Mouse (Mus musculus) embryonic fibroblast, embryonic 13.5 days (primary cell): Measurements from ENCODE around the gene Crxos. TPM values are rescaled to one million over a fixed set of nuclear protein-coding genes. Genes with fewer than 3 reads are reported as not detected.

Experiments
- H3K27ac ChIP-seq: 2 replicates; pipeline ENCODE4 v1.5.1; 2012; ENCODE audit warnings: low read length, control low read depth, inconsistent platforms; ENCODE audit not compliant: insufficient read depth
- H3K4me1 ChIP-seq: 2 replicates; pipeline ENCODE4 v1.6.1; 2011; ENCODE audit warnings: low read length; ENCODE audit not compliant: control insufficient read depth, insufficient read depth
- H3K4me3 ChIP-seq: 2 replicates; pipeline ENCODE4 v1.5.1; 2011; ENCODE audit warnings: mild to moderate bottlenecking, control low read depth, low read length; ENCODE audit not compliant: insufficient read depth
- CTCF ChIP-seq: IDR thresholded peaks from 2 replicates; pipeline ENCODE4 v1.5.1; 2011; ENCODE audit warnings: mild to moderate bottlenecking, control low read depth, low read length, moderate library complexity, borderline replicate concordance; ENCODE audit not compliant: insufficient read depth
- POLR2A ChIP-seq: IDR thresholded peaks from 2 replicates; pipeline ENCODE4 v1.6.1; 2011; ENCODE audit warnings: low read depth, mild to moderate bottlenecking, control low read depth, low read length, moderate library complexity
- polyA plus RNA-seq: library from polyadenylated mRNA; stranded (reverse); fragments of >200 nt; gene quantifications from 2 replicates; pipeline ENCODE4 v1.2.4, GENCODE M21; 2011; ENCODE audit warnings: low read depth; ENCODE audit not compliant: missing spikeins, insufficient read length

The Crxos gene
- polyA plus RNA-seq, 1 experiment = not detected

DNA sequence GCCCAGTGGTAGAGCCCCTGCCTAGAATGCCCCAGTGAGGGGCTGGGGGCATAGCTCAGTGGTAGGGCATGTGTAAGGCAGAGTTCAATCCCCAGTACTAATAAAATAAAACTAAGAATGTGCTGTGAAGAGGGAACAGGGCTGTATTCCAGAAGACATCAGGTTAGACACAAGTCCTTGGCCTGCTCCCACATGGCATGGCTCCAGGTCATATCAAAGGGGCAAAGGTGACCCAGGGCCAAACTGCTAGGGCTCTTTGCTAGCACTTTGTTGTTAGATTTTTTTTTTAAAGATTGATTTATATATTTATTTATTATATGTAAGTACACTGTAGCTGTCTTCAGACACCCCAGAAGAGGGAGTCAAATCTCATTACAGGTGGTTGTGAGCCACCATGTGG is 36.0 kb downstream of the Crxos start:
- H3K4me1 ChIP-seq = peaks cover 3% of the 10 kb centered on the region
- no peak overlapping the region for H3K27ac ChIP-seq
- H3K4me3 ChIP-seq = no peak overlapping the region
- TF ChIP-seq POLR2A (no peak), CTCF (no peak)

- peak overlapping the region; percentile 73; the same call in 1 of the 2 replicates for H3K4me3 ChIP-seq
- TF ChIP-seq POLR2A (no peak), CTCF (no peak)
Measured at GRCm38 (mm10) chr7:15919947-15920346, 37.5 kb downstream of the Crxos start.

DNA sequence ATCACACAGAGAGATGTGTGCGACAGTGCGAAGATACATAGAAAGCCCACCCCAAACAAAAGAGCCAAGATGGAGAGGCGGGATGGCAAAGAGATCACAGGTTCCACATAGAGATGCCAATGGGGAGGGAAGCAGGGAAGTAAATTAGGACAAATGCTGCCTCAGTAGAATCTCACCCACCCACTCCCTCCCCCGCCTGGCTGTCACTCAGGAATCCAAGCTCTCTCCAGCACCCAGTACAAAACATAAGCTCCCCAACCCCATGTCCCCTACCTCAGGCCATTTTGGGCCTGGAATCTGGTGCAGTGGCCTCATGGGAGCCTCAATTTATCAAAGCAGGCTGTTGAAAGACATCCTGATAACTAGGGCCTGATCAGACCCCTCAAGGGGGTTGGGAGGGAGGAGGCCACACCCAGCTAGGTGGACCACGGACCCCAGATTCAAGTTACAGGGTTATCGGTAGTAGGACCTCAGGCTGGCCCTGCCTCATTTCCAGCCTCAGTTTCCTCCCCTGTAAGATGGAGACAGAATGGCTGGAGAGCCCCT is 38.3 kb downstream of the Crxos start:
- Histone ChIP-seq H3K27ac (no peak overlapping the region), H3K4me3 (peak overlapping the region; percentile 73), H3K4me1 (peaks cover 3% of the 10 kb centered on the region)
- TF ChIP-seq POLR2A (no peak), CTCF (no peak)

More at GRCm38 (mm10) chr7:15919947-15920346, 37.5 kb downstream of the Crxos start:
- H3K4me1 ChIP-seq = peaks cover 3% of the 10 kb centered on the region
- H3K27ac ChIP-seq = no peak overlapping the region

DNA sequence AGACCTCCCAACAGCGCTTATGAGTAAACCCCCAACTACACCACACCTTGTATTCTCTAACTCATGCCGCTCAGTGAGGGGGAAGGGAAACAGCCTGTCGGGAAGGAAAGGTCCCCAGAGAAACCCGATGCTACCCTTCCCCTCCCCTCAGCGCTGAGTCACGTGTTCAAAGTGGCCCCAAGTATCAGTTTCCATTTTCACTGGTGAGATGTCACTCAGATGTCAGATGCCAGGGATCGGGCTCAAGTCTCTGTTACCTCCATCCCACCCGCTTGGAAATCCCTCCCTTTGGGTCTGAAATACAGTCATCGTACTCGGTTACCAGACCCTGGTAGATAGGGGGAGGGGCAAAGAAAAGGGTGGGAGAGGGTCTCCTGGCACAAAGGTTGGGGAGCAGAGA is 39.4 kb downstream of the Crxos start:
- no peak for TF ChIP-seq CTCF
- no peak for TF ChIP-seq POLR2A
- H3K4me1 ChIP-seq = peaks cover 3% of the 10 kb centered on the region
- peak overlapping the region; percentile 73 for H3K4me3 ChIP-seq
- H3K27ac ChIP-seq = peak overlapping the region; percentile 45

GRCm38 (mm10) chr7:15922220-15922773 is 39.9 kb downstream of the Crxos start, which contains the start of gene Selenow:
Selenow (minus strand) TSS chr7:15922402.
- peak within 1 kb of the TSS; percentile 45 for H3K27ac ChIP-seq
- H3K4me3 ChIP-seq = peak within 1 kb of the TSS; percentile 73
- peaks cover 3% of the 10 kb centered on the region for H3K4me1 ChIP-seq
- TF ChIP-seq CTCF (no peak), POLR2A (peak; percentile 99)

DNA sequence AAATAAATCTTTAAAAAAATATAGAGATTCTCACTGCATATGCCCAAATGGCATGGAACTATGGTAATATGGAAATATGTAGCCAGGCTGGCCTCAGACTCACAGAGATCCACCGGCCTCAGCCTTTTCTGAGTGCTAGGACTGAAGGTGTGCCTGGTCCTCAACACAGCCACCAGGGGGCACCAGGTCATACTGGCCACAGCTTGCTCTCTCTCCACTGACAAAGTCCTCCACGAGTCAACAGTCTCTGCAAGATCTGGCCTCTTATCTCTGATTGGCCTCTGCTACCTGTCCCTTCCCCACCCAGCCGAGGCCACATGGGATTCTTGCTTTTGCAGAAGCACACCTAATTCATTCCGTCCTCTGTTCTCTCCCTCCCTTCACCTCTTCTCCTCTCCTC is 47.5 kb downstream of the Crxos start:
- TF ChIP-seq POLR2A (no peak), CTCF (peak; percentile 88)
- Histone ChIP-seq H3K27ac (no peak overlapping the region), H3K4me3 (no peak overlapping the region), H3K4me1 (no peaks in the 10 kb centered on the region)

- Histone ChIP-seq H3K4me1 (no peaks in the 10 kb centered on the region), H3K27ac (no peak overlapping the region), H3K4me3 (no peak overlapping the region)
- TF ChIP-seq CTCF = no peak
- no peak for TF ChIP-seq POLR2A
Measured at GRCm38 (mm10) chr7:15930543-15930942, 48.1 kb downstream of the Crxos start.

GRCm38 (mm10) chr7:15931635-15932034 is 49.2 kb downstream of the Crxos start:
- Histone ChIP-seq H3K27ac (no peak overlapping the region), H3K4me1 (no peaks in the 10 kb centered on the region), H3K4me3 (no peak overlapping the region)
- TF ChIP-seq POLR2A = no peak

DNA sequence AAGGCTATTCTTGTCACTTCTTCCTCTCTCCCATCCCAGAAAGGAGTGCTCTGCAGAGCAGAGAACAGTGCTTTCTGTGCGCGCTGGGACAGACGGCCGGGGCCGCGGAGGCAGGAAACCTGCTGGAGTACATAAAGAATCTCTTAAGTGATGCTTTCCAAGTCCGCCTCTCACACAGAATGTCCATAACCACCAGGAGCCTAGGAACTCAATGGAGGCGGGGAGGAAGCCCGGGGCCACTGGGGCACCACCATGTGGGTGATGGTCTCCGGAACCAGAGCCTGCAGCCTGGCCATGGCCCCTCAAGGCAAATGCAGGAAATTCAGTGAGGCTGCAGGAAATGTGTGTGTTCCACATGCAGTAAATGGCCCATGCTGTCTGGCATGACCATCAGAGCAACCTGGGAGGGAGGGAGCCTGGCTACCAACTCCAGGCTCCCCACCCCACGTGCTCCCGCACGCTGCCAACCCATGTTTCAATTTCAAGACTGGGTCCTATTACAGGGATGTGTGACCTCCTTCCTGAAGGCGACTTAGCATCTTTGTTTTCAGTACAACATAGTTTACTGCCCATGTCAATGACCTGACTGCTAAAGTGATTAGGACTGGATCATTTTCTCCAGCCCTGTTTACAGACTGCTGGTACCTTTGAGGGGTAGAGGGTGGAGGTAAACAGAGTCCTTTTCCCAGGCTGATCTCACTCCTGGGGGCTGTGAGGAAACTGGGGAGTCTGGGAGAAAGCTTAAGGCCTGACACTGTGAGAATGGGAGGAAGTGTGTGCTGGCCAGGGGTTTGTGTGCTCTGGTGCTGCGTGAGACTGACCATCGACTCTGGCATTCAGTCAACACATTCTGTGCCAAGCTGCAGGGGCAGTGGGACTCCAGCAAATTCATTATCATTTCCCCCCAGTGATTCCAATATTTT is 51.3 kb downstream of the Crxos start:
- H3K4me3 ChIP-seq = no peak overlapping the region
- no peaks in the 10 kb centered on the region for H3K4me1 ChIP-seq
- H3K27ac ChIP-seq = no peak overlapping the region
- TF ChIP-seq CTCF (no peak), POLR2A (no peak)

- H3K27ac ChIP-seq = no peak overlapping the region
- TF ChIP-seq CTCF = no peak
- TF ChIP-seq POLR2A = no peak
- no peaks in the 10 kb centered on the region for H3K4me1 ChIP-seq
- no peak overlapping the region for H3K4me3 ChIP-seq
Measured at GRCm38 (mm10) chr7:15937491-15937890, 55.1 kb downstream of the Crxos start.
